In the genomic region with DNA sequence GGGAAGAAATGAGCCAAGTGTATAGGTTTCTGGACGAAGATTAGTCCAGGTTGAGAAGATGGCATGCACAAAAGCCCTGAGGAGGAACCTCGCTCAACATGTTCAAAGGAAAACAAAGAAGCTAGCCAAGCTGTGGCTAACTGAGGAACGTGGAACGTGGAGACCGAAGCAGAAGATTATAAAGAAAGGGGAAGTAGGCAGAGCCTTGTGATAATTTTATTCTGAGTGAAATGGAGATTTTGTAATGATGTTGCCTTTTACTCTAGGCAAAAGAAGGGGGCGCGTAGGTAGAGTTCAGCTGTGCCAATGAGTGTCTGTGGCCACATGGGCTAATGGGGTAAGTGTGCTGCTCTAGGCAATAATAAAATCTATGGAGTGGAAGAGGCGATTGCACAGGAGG, we compare ENCODE assay signal across 23 mouse cellular contexts.
DNase-seq lines count a peak whose midpoint lies in the region; ATAC-seq and TF ChIP-seq lines count a peak whose summit lies in the region.
"Had no signal": no experiment of that assay in that cellular context is flagged by ENCODE, and none has a peak within 500 bp of the region (broad histone marks: within the 10 kb centered on the region; RNA-seq: fewer than 3 reads in every experiment).

No protein-coding gene starts in this region.

- H3K4me1 ChIP-seq in lung, postnatal 0 days (ENCODE audit: insufficient read depth, low read depth, low read length) = no peaks in the 10 kb centered on the region
- H3K4me1 ChIP-seq in bone marrow macrophage, adult 2 months (ENCODE audit: control insufficient read depth, insufficient read depth, low read length) = peaks cover 19% of the 10 kb centered on the region
- H3K4me1 ChIP-seq: embryonic facial prominence, embryonic 10.5 days; forebrain, embryonic 13.5 days; heart, embryonic 13.5 days; hindbrain, embryonic 13.5 days had no signal

- no peak overlapping the region for H3K9ac ChIP-seq in lung, postnatal 0 days (replicated peaks; ENCODE audit: low read depth)
- H3K9ac ChIP-seq: forebrain, embryonic 13.5 days; forebrain, postnatal 0 days; heart, embryonic 13.5 days; hindbrain, embryonic 13.5 days had no signal

- TF ChIP-seq EP300 in lung, postnatal 0 days (IDR thresholded peaks at IDR 0.05) = no peak

- no peak for ATAC-seq in lung, postnatal 0 days
- peak; percentile 84 for ATAC-seq in megakaryocyte, adult 5-6 weeks (ENCODE audit: poor library complexity, severe bottlenecking)
- ATAC-seq: activated CD4-positive, CD25-positive, alpha-beta regulatory T cell, adult 4 months; forebrain, embryonic 13.5 days; forebrain, postnatal 0 days; hindbrain, postnatal 0 days; Patski had no signal

- TF ChIP-seq CTCF in lung, postnatal 0 days (IDR thresholded peaks at IDR 0.05) = no peak
- TF ChIP-seq CTCF in bone marrow macrophage, adult 2 months (IDR thresholded peaks at IDR 0.05; ENCODE audit: low read depth, low read length) = no peak

- H3K9me3 ChIP-seq in lung, postnatal 0 days (ENCODE audit: low read length) = no peaks in the 10 kb centered on the region
- H3K9me3 ChIP-seq: embryonic facial prominence, embryonic 10.5 days; forebrain, embryonic 13.5 days; G1E; heart, embryonic 13.5 days; hindbrain, embryonic 13.5 days had no signal

- no peaks in the 10 kb centered on the region for H3K36me3 ChIP-seq in lung, postnatal 0 days (ENCODE audit: insufficient read depth, low read length)
- H3K36me3 ChIP-seq: embryonic facial prominence, embryonic 10.5 days; heart, embryonic 13.5 days; hindbrain, embryonic 13.5 days had no signal

- peak; percentile 11 for DNase-seq in lung, postnatal 36 days
- no peak for DNase-seq in lung, postnatal 0 days (ENCODE audit: low spot score)
- DNase-seq in heart, postnatal 4 days = no peak
- no peak for DNase-seq in layer of hippocampus, postnatal 10 days (ENCODE audit: low spot score in 2 of 2)
- no peak for DNase-seq in urinary bladder, postnatal 36 days (ENCODE audit: low spot score in 2 of 2)
- DNase-seq: adrenal gland, postnatal 36 days; cerebellum, adult 11 months; cerebellum, adult 9-10 months; cerebellum, postnatal 25 days; forebrain, postnatal 0 days; gastrocnemius, postnatal 25 days; heart, adult 11 months; heart, postnatal 36 days had no signal

- no peak for TF ChIP-seq POLR2A in bone marrow macrophage, adult 2 months (IDR thresholded peaks at IDR 0.05; ENCODE audit: borderline replicate concordance, low read depth, low read length)

- no peaks in the 10 kb centered on the region for H3K27me3 ChIP-seq in lung, postnatal 0 days (replicated peaks; ENCODE audit: insufficient read depth, low read length)
- H3K27me3 ChIP-seq: forebrain, embryonic 13.5 days; heart, embryonic 13.5 days had no signal

- no peak overlapping the region for H3K4me2 ChIP-seq in lung, postnatal 0 days (replicated peaks; ENCODE audit: low read depth, low read length)
- H3K4me2 ChIP-seq: forebrain, embryonic 13.5 days; heart, embryonic 13.5 days; hindbrain, embryonic 13.5 days had no signal

- 86% methylated on average over 8 of the region's 8 CpGs for WGBS in lung, postnatal 0 days

- no peak overlapping the region for H3K4me3 ChIP-seq in lung, postnatal 0 days (ENCODE audit: low read depth, low read length)
- H3K4me3 ChIP-seq in bone marrow macrophage, adult 2 months (ENCODE audit: insufficient read depth, low read length) = peak overlapping the region; percentile 33; the same call in 1 of the 2 replicates
- H3K4me3 ChIP-seq: embryonic facial prominence, embryonic 10.5 days; forebrain, embryonic 13.5 days; heart, embryonic 13.5 days; hindbrain, embryonic 13.5 days had no signal

- no peak overlapping the region for H3K27ac ChIP-seq in lung, postnatal 0 days (ENCODE audit: low read length)
- H3K27ac ChIP-seq in bone marrow macrophage, adult 2 months (ENCODE audit: insufficient read depth, low read depth, low read length) = peak overlapping the region; percentile 72
- H3K27ac ChIP-seq: embryonic facial prominence, embryonic 10.5 days; forebrain, embryonic 13.5 days; heart, embryonic 13.5 days; hindbrain, embryonic 13.5 days; hindbrain, postnatal 0 days had no signal
